Comparison of ENCODE assay signal across 9 mouse cellular contexts in the genomic region with DNA sequence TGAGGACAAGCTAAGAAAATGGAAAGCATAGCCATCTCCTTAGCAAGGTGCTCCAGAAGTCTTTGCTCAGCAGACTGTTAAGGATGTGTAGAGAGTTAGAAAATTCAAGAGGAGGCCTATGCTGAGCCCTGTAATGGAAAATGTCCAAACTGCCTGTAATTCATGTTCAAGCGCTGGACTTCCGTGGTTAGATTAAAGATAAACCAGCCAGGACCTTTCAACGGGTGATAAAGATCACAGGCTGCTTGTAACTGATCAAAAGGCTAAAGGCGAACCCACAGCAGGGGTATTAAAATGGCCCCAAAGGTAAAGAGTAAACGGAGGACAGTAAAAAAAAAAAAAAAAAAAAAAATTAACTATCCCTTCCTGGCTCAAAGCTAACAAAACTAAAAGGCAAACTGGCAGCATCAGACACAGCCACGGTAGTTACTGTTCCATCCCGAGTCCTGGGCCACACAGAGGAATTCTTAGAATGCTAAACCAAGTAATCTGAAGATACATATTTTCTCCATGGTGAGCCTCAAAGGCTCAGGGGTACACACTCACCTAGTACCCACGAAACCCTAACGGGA. TPM values are rescaled to one million over a fixed set of nuclear protein-coding genes. Genes with fewer than 3 reads are reported as not detected.
DNase-seq lines count a peak whose midpoint lies in the region; ATAC-seq and TF ChIP-seq lines count a peak whose summit lies in the region.
"Had no signal": no experiment of that assay in that cellular context is flagged by ENCODE, and none has a peak within 500 bp of the region (broad histone marks: within the 10 kb centered on the region; RNA-seq: fewer than 3 reads in every experiment).

No protein-coding gene starts in this region.

- peak overlapping the region; percentile 58 for H3K9ac ChIP-seq in heart, adult 2 months (ENCODE audit: low read depth, low read length)
- peak overlapping the region; percentile 83; the same call in 1 of the 2 replicates for H3K9ac ChIP-seq in hindbrain, postnatal 0 days (replicated peaks; ENCODE audit: low read length)

- intact Hi-C loops in heart, adult 2 months (cut with DNase I), result loop anchor here (1.0 to 5.0 kb wide), 2 partner anchors 15 to 130 kb away; partner anchors contain the start of genes Zfp444 and Zfp667

- H3K4me2 ChIP-seq in hindbrain, postnatal 0 days (ENCODE audit: low read depth, low read length), result peak overlapping the region; percentile 51

- H3K27ac ChIP-seq in heart, adult 2 months, result peak overlapping the region; percentile 99
- H3K27ac ChIP-seq in bone marrow, adult 2 months (ENCODE audit: control insufficient read depth, insufficient read depth, low read depth, low read length, poor library complexity), result no peak overlapping the region
- peak overlapping the region; percentile 22; the same call in 1 of the 2 replicates for H3K27ac ChIP-seq in hindbrain, postnatal 0 days
- peak overlapping the region; percentile 78 for H3K27ac ChIP-seq in macrophage

- H3K9me3 ChIP-seq in hindbrain, postnatal 0 days (ENCODE audit: low read length), result no peaks in the 10 kb centered on the region

- peak overlapping the region; percentile 99 for H3K4me3 ChIP-seq in heart, adult 2 months
- peak overlapping the region; percentile 23 for H3K4me3 ChIP-seq in bone marrow, adult 2 months (replicated peaks; ENCODE audit: control insufficient read depth, low read depth, low read length)
- H3K4me3 ChIP-seq in hindbrain, postnatal 0 days (ENCODE audit: low read length), result peak overlapping the region; percentile 87; the same call in 1 of the 2 replicates
- H3K4me3 ChIP-seq in macrophage (ENCODE audit: inconsistent target), result peak overlapping the region; percentile 57

- H3K36me3 ChIP-seq in heart, adult 2 months (ENCODE audit: control insufficient read depth, insufficient read depth, low read length), result peaks cover 5% of the 10 kb centered on the region
- no peaks in the 10 kb centered on the region for H3K36me3 ChIP-seq in hindbrain, postnatal 0 days (ENCODE audit: insufficient read depth, low read length)
- no peaks in the 10 kb centered on the region for H3K36me3 ChIP-seq in macrophage (ENCODE audit: inconsistent target)

- ATAC-seq in hindbrain, postnatal 0 days, result no peak

- TF ChIP-seq POLR2A in heart, adult 2 months (IDR thresholded peaks at IDR 0.05; ENCODE audit: insufficient read depth, low read depth, low read length), result no peak
- no peak for TF ChIP-seq POLR2A in bone marrow, adult 2 months (IDR thresholded peaks at IDR 0.05; ENCODE audit: borderline replicate concordance, control insufficient read depth, low read depth, low read length)

- H3K27me3 ChIP-seq in heart, adult 2 months (ENCODE audit: control insufficient read depth, insufficient read depth, low read length), result no peaks in the 10 kb centered on the region
- no peaks in the 10 kb centered on the region for H3K27me3 ChIP-seq in hindbrain, postnatal 0 days (ENCODE audit: insufficient read depth, low read length)

- no peak for TF ChIP-seq CTCF in heart, adult 2 months (IDR thresholded peaks at IDR 0.05)
- no peak for TF ChIP-seq CTCF in bone marrow, adult 2 months (IDR thresholded peaks at IDR 0.05; ENCODE audit: control insufficient read depth, insufficient read depth, low read length)
- TF ChIP-seq CTCF in hindbrain, postnatal 0 days (IDR thresholded peaks at IDR 0.05; ENCODE audit: low read depth), result no peak

- no peak for DNase-seq in heart, adult 2 months
- no peak for DNase-seq in heart, adult 11 months
- DNase-seq in hindbrain, postnatal 0 days (ENCODE audit: low spot score), result no peak
- DNase-seq in right cerebral cortex, postnatal 10 days (ENCODE audit: low spot score in 2 of 2), result no peak
- no peak for DNase-seq in ovary, postnatal 36 days (ENCODE audit: low spot score)
- no peak for DNase-seq in frontal cortex, adult 2 months (ENCODE audit: extremely low spot score in 1 of 2, low spot score in 1 of 2)
- DNase-seq: thymus, postnatal 36 days had no signal

- WGBS in heart, adult 2 months, result 40% methylated on average over 9 of the region's 9 CpGs
- 28% methylated on average over 9 of the region's 9 CpGs for WGBS in bone marrow, adult 2 months
- 68% methylated on average over 9 of the region's 9 CpGs for WGBS in hindbrain, postnatal 0 days
- 47% methylated on average over 7 of the region's 9 CpGs for WGBS in macrophage (ENCODE audit: missing documents)

- TF ChIP-seq EP300 in heart, adult 2 months (IDR thresholded peaks at IDR 0.05; ENCODE audit: insufficient read depth, low read depth, low read length), result no peak

- peaks cover 21% of the 10 kb centered on the region for H3K4me1 ChIP-seq in heart, adult 2 months (ENCODE audit: control insufficient read depth, insufficient read depth, low read length)
- peaks cover 2% of the 10 kb centered on the region for H3K4me1 ChIP-seq in bone marrow, adult 2 months (ENCODE audit: control insufficient read depth, insufficient read depth, low read length)
- H3K4me1 ChIP-seq in hindbrain, postnatal 0 days (ENCODE audit: insufficient read depth, low read length), result peaks cover 12% of the 10 kb centered on the region

- H3K79me2 ChIP-seq in heart, adult 2 months (replicated peaks; ENCODE audit: control insufficient read depth, insufficient read depth, low read length), result peaks cover 5% of the 10 kb centered on the region; the same call in 1 of the 2 replicates
- H3K79me2 ChIP-seq in macrophage (ENCODE audit: inconsistent target), result peaks cover 33% of the 10 kb centered on the region

RNA-seq across cellular contexts. Expression of gene Zfp787, which starts 1.2 kb away (rescaled TPM):
- total RNA-seq in heart, adult 2 months (2021), result 10 to 100 TPM; 28.4 to 35.2 TPM
- polyA plus RNA-seq in heart, adult 2 months (2012; rRNA removed), result 29.6 and 32.5 TPM in 2 replicates
- polyA plus RNA-seq in bone marrow, adult 2 months (2011; ENCODE audit: insufficient read depth, insufficient read length, low replicate concordance, missing spikeins), result 15.3 and 38.1 TPM in 2 replicates
- 71.0 and 85.9 TPM in 2 replicates for total RNA-seq in hindbrain, postnatal 0 days (2014; rRNA removed)
- polyA plus RNA-seq in hindbrain, postnatal 0 days (2015; fragmentation: Nextera tagmentation; extraction: Ambion mirVana), result 53.9 and 61.4 TPM in 2 replicates
- total RNA-seq in macrophage (2018; cell fraction: chromatin; rRNA removed), result 100 to 1,000 TPM in 10 of 26 experiments, 10 to 100 TPM in 16; 52.0 to 126 (median 89.6) TPM
- 10 to 100 TPM; 14.0 to 36.7 (median 24.9) TPM for total RNA-seq in macrophage (2018; cell fraction: cytosol; rRNA removed)
- total RNA-seq in macrophage (2018; cell fraction: nucleus; rRNA removed), result 100 to 1,000 TPM in 2 of 26 experiments, 10 to 100 TPM in 24; 50.6 to 125 (median 69.4) TPM
- polyA plus RNA-seq in macrophage (2018), result 11.6 to 29.7 TPM (median 29.1 TPM) in 3 replicates
- 33.4 and 33.9 TPM in 2 replicates for polyA plus RNA-seq in frontal cortex, adult 2 months (2012; rRNA removed)

RNA-seq across cellular contexts. Expression of gene Zfp444, which starts 15.0 kb away (rescaled TPM):
- total RNA-seq in heart, adult 2 months (2021), result 10 to 100 TPM; 11.0 to 12.7 TPM
- polyA plus RNA-seq in heart, adult 2 months (2012; rRNA removed), result 8.1 and 10.9 TPM in 2 replicates
- polyA plus RNA-seq in bone marrow, adult 2 months (2011; ENCODE audit: insufficient read depth, insufficient read length, low replicate concordance, missing spikeins), result 9.5 and 14.9 TPM in 2 replicates
- total RNA-seq in hindbrain, postnatal 0 days (2014; rRNA removed), result 84.3 and 105 TPM in 2 replicates
- 69.2 and 70.5 TPM in 2 replicates for polyA plus RNA-seq in hindbrain, postnatal 0 days (2015; fragmentation: Nextera tagmentation; extraction: Ambion mirVana)
- 10 to 100 TPM in 24 of 26 experiments, 1 to 10 TPM in 2; 4.0 to 83.3 (median 31.6) TPM for total RNA-seq in macrophage (2018; cell fraction: chromatin; rRNA removed)
- total RNA-seq in macrophage (2018; cell fraction: cytosol; rRNA removed), result 10 to 100 TPM in 21 of 26 experiments, 1 to 10 TPM in 5; 6.1 to 21.9 (median 16.8) TPM
- total RNA-seq in macrophage (2018; cell fraction: nucleus; rRNA removed), result 10 to 100 TPM in 23 of 26 experiments, 1 to 10 TPM in 3; 7.9 to 45.4 (median 23.0) TPM
- 5.2 to 17.1 TPM (median 13.0 TPM) in 3 replicates for polyA plus RNA-seq in macrophage (2018)
- polyA plus RNA-seq in frontal cortex, adult 2 months (2012; rRNA removed), result 49.2 and 50.3 TPM in 2 replicates

RNA-seq across cellular contexts. Expression of gene Galp, which starts 39.9 kb away (rescaled TPM):
- not detected for total RNA-seq in heart, adult 2 months (2021)
- polyA plus RNA-seq in heart, adult 2 months (2012; rRNA removed), result not detected in 2 replicates
- not detected in 2 replicates for polyA plus RNA-seq in bone marrow, adult 2 months (2011; ENCODE audit: insufficient read depth, insufficient read length, low replicate concordance, missing spikeins)
- total RNA-seq in hindbrain, postnatal 0 days (2014; rRNA removed), result not detected in 2 replicates
- polyA plus RNA-seq in hindbrain, postnatal 0 days (2015; fragmentation: Nextera tagmentation; extraction: Ambion mirVana), result not detected in 2 replicates
- total RNA-seq in macrophage (2018; cell fraction: chromatin; rRNA removed), result not detected
- not detected for total RNA-seq in macrophage (2018; cell fraction: cytosol; rRNA removed)
- total RNA-seq in macrophage (2018; cell fraction: nucleus; rRNA removed), result not detected
- not detected in 3 replicates for polyA plus RNA-seq in macrophage (2018)
- polyA plus RNA-seq in frontal cortex, adult 2 months (2012; rRNA removed), result not detected in 2 replicates

Comparison
In these comparisons a context has a peak if more than half of its experiments do, and no peak if none do; other contexts are left out.
1. H3K4me3 ChIP-seq: peak in every context shown above with its lines; median percentile 99 in heart, adult 2 months; 87 in hindbrain, postnatal 0 days; 57 in macrophage; 23 in bone marrow, adult 2 months.